Mouse (Mus musculus): ENCODE results near the gene Cyth2.

- no peak for TF ChIP-seq GATA1 (IDR thresholded peaks at IDR 0.05; ENCODE audit: low read length)
- no peak for TF ChIP-seq TAL1 (IDR thresholded peaks at IDR 0.05; ENCODE audit: low read length)
Observed at GRCm38 (mm10) chr7:45820913-45821312, 6.5 kb upstream of the Cyth2 start.
